Mouse (Mus musculus): ENCODE results near the gene Mlx. TPM values are rescaled to one million over a fixed set of nuclear protein-coding genes. Genes with fewer than 3 reads are reported as not detected.

Mlx gene
- polyA plus RNA-seq, 1 experiment from 2014 or later: 36.0 TPM

DNA sequence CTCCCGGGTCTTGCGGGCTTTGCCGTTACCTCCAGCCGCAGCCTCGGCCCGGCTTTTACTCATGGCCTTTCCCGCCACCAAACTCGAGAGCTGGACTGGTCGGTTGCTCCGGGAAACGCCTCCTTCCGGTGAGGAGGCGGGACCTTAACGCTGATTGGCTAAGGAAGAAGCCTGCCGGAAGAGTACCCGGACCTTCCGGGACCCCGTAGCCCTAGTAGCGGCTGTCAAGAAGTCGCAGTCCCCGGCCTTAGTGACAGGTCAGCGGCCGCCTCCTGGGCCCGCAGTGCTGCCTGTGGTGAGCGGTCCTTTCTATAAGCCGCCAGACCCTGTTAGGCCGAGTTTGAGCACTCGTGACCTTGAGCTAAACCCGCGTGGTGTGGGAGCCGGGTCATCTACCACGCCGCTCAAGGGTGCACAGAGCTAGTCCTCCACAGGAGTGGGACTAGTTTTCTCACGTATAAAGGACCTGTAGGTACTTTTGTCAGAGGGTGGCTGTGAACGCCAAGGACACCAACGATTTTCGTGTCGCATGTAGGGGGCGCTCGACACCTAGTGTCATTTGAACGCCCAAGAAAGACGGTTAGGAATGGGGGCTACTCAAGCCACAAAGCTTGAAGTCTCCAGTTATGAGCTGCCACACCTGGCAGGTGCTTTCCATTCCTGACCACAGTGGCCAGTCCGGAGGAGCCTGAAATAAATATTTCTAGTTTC lies 8.4 kb downstream of the Mlx start, which contains the start of gene Psmc3ip:
TSS of gene Psmc3ip (minus strand) at position 123 of the 711 bp plus-strand sequence.
- peaks cover 8% of the 10 kb centered on the region; the same call in 1 of the 2 replicates for H3K4me1 ChIP-seq (ENCODE audit: control insufficient read depth, insufficient read depth, low read length)
- H3K27me3 ChIP-seq (ENCODE audit: control insufficient read depth, insufficient read depth, low read length): no peaks in the 10 kb centered on the region
- H3K4me3 ChIP-seq (ENCODE audit: low read depth, low read length): peak within 1 kb of the TSS; percentile 76
- peak within 1 kb of the TSS; percentile 73 for H3K4me2 ChIP-seq
- peak within 1 kb of the TSS; percentile 96 for H3K27ac ChIP-seq (ENCODE audit: low read depth, low read length)
- peaks cover 43% of the 10 kb centered on the region for H3K36me3 ChIP-seq (ENCODE audit: control insufficient read depth, insufficient read depth, low read length)
- WGBS (ENCODE audit: insufficient replicate concordance): under 1% methylated on average over 43 of the region's 43 CpGs
- H3K9ac ChIP-seq (ENCODE audit: low read depth, low read length): peak within 1 kb of the TSS; percentile 83
- ATAC-seq (replicated peaks; ENCODE audit: insufficient number of reproducible peaks, low FRiP score, low TSS enrichment): peak; percentile 85
- H3K9me3 ChIP-seq (replicated peaks; ENCODE audit: control insufficient read depth, low read length): no peaks in the 10 kb centered on the region

DNA sequence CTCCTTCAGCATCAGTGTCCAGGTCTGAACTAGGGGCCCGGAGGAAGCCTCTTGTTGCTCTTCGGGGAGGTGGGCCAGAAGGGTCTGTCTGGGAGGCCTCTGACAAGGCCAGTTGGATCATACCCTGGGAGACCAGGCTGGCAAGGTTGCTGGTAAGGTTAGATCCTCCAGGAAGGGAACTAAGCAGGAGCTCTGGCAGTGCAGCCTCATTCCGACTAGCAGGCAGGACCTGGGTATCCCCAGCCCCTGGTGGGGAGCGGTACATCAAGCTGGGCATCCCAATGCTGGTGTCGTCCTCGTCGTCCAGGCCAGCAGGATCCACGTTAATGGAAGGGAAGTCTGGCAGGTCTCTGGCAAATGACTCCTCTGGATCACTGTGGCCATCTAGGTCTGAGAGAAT lies 11.2 kb downstream of the Mlx start:
- Histone ChIP-seq H3K4me2 (no peak overlapping the region), H3K27me3 (ENCODE audit: control insufficient read depth, insufficient read depth, low read length) (no peaks in the 10 kb centered on the region)

DNA sequence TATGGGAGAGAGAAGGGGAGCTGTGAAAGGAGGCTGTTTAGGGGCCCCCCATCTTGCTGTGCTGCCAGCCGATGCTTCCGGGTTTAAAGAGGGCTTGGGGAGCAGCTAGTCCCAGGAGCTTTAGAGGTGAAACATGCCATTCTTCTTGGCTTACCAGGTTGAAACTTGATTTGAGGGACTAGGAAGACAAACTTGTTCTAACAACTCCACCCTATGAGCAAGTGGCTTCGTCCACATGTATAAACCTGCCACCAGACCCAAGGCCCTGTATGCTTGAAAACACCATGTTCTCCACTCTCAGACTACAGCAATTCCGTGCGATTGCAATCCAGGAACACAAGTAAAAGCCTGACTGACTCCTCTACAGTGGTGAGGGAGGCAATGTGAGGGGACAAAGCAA lies 15.9 kb downstream of the Mlx start:
- no peak for ATAC-seq (replicated peaks; ENCODE audit: insufficient number of reproducible peaks, low FRiP score, low TSS enrichment)
- Histone ChIP-seq H3K36me3 (ENCODE audit: control insufficient read depth, insufficient read depth, low read length) (peaks cover 19% of the 10 kb centered on the region), H3K4me2 (no peak overlapping the region), H3K4me3 (ENCODE audit: low read depth, low read length) (no peak overlapping the region), H3K27ac (ENCODE audit: low read depth, low read length) (no peak overlapping the region), H3K4me1 (ENCODE audit: control insufficient read depth, insufficient read depth, low read length) (no peaks in the 10 kb centered on the region), H3K9ac (ENCODE audit: low read depth, low read length) (no peak overlapping the region), H3K27me3 (ENCODE audit: control insufficient read depth, insufficient read depth, low read length) (no peaks in the 10 kb centered on the region), H3K9me3 (replicated peaks; ENCODE audit: control insufficient read depth, low read length) (no peaks in the 10 kb centered on the region)
- 91% methylated on average over 5 of the region's 5 CpGs for WGBS (ENCODE audit: insufficient replicate concordance)

More for the DNA sequence above, 11.2 kb downstream of the Mlx start:
- Histone ChIP-seq H3K27ac (ENCODE audit: low read depth, low read length) (no peak overlapping the region), H3K4me1 (ENCODE audit: control insufficient read depth, insufficient read depth, low read length) (peaks cover 8% of the 10 kb centered on the region; the same call in 1 of the 2 replicates), H3K36me3 (ENCODE audit: control insufficient read depth, insufficient read depth, low read length) (peaks cover 26% of the 10 kb centered on the region), H3K9ac (ENCODE audit: low read depth, low read length) (no peak overlapping the region), H3K4me3 (ENCODE audit: low read depth, low read length) (no peak overlapping the region), H3K9me3 (replicated peaks; ENCODE audit: control insufficient read depth, low read length) (no peaks in the 10 kb centered on the region)
- WGBS (ENCODE audit: insufficient replicate concordance): 92% methylated on average over 8 of the region's 8 CpGs
- no peak for ATAC-seq (replicated peaks; ENCODE audit: insufficient number of reproducible peaks, low FRiP score, low TSS enrichment)

DNA sequence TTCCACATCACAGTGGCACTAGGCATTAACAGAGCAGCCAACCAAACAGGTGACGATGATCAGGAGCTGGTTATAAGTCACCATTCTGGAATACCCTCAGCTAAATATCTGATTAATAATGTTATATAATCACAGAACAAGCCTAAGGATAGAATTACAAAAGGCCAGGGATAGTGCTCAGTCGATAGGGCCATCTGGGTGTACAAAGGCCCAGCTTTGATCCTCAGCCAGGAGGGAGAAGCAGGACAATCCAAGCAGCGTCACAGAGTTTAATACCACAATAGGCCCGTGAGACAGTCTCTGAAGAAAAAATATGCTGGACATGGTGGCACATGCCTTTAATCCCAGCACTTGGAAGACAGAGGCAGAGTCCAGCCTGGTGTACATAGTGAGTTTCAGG lies 22.3 kb downstream of the Mlx start:
- Histone ChIP-seq H3K27ac (ENCODE audit: low read depth, low read length) (no peak overlapping the region), H3K4me2 (no peak overlapping the region), H3K27me3 (ENCODE audit: control insufficient read depth, insufficient read depth, low read length) (no peaks in the 10 kb centered on the region), H3K9me3 (replicated peaks; ENCODE audit: control insufficient read depth, low read length) (no peaks in the 10 kb centered on the region), H3K4me3 (ENCODE audit: low read depth, low read length) (no peak overlapping the region), H3K9ac (ENCODE audit: low read depth, low read length) (no peak overlapping the region), H3K36me3 (ENCODE audit: control insufficient read depth, insufficient read depth, low read length) (no peaks in the 10 kb centered on the region; the same call in 1 of the 2 replicates), H3K4me1 (ENCODE audit: control insufficient read depth, insufficient read depth, low read length) (no peaks in the 10 kb centered on the region)
- ATAC-seq (replicated peaks; ENCODE audit: insufficient number of reproducible peaks, low FRiP score, low TSS enrichment): no peak
- WGBS (ENCODE audit: insufficient replicate concordance): 89% methylated on average over 4 of the region's 4 CpGs

DNA sequence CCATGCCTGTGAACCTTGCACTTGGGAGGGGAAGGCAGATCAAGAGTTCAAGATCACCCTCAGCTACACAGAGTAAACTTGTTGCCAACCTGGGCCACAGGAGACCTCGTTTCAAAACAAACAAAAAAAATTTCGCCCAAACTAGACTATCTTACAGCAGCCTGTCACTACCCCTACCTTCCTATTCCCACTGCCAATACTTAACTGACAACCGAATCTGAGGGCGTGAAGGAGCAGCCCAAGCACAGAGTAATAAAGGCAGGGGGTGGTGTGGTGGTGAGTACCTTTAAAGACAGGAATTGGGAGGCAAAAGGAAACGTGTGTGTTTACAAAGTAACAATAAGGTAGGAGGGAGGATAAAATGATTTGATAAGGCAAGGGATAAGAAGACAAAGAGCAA lies 23.6 kb downstream of the Mlx start:
- H3K4me3 ChIP-seq (ENCODE audit: low read depth, low read length): no peak overlapping the region
- no peaks in the 10 kb centered on the region for H3K27me3 ChIP-seq (ENCODE audit: control insufficient read depth, insufficient read depth, low read length)
- H3K9me3 ChIP-seq (replicated peaks; ENCODE audit: control insufficient read depth, low read length): no peaks in the 10 kb centered on the region
- H3K9ac ChIP-seq (ENCODE audit: low read depth, low read length): no peak overlapping the region
- no peak for ATAC-seq (replicated peaks; ENCODE audit: insufficient number of reproducible peaks, low FRiP score, low TSS enrichment)
- no peaks in the 10 kb centered on the region; the same call in 1 of the 2 replicates for H3K36me3 ChIP-seq (ENCODE audit: control insufficient read depth, insufficient read depth, low read length)
- no peaks in the 10 kb centered on the region for H3K4me1 ChIP-seq (ENCODE audit: control insufficient read depth, insufficient read depth, low read length)
- no peak overlapping the region for H3K4me2 ChIP-seq
- no peak overlapping the region for H3K27ac ChIP-seq (ENCODE audit: low read depth, low read length)
- 58% methylated on average over 5 of the region's 5 CpGs for WGBS (ENCODE audit: insufficient replicate concordance)

DNA sequence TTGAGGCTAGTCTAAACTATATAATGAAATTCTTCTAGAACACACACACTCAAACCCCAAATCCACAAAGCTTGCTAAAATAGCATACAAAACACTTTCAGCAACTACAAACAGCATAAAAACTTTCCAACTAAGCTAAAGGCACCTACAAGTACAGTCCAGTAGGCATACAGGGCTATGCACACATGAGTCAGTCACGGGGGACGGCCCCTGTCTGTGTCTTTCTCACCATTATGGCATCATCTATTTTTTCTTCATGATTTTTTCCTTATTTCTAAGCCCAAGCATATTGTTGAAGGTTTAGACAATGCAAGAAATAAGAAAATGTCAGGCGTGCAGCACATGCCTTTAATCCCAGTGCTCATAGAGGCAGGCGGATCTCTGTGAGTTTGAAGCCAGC lies 24.1 kb downstream of the Mlx start:
- Histone ChIP-seq H3K27me3 (ENCODE audit: control insufficient read depth, insufficient read depth, low read length) (no peaks in the 10 kb centered on the region), H3K36me3 (ENCODE audit: control insufficient read depth, insufficient read depth, low read length) (no peaks in the 10 kb centered on the region; the same call in 1 of the 2 replicates), H3K9ac (ENCODE audit: low read depth, low read length) (no peak overlapping the region), H3K4me2 (no peak overlapping the region), H3K4me3 (ENCODE audit: low read depth, low read length) (no peak overlapping the region), H3K27ac (ENCODE audit: low read depth, low read length) (no peak overlapping the region), H3K4me1 (ENCODE audit: control insufficient read depth, insufficient read depth, low read length) (no peaks in the 10 kb centered on the region), H3K9me3 (replicated peaks; ENCODE audit: control insufficient read depth, low read length) (no peaks in the 10 kb centered on the region)
- 86% methylated on average over 4 of the region's 4 CpGs for WGBS (ENCODE audit: insufficient replicate concordance)
- no peak for ATAC-seq (replicated peaks; ENCODE audit: insufficient number of reproducible peaks, low FRiP score, low TSS enrichment)

DNA sequence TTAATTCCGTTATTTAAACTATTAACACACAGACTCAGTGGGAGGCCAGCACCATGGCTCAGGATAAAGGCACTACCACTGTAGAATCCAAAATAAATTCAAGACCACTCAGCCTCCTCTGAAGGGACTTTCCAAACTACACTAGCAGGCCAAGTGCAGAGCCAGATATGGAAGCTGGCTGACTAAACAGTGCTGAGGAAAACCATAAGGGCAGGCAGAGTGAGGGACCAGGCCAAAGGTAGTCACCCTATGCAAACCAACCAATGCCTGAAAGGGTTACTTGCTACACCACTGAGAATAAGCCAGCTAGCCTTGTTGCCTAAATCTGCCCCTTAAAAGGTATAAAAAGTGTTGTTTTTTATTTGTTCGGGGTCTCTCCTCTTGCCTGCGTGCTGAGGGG lies 25.1 kb downstream of the Mlx start:
- no peaks in the 10 kb centered on the region; the same call in 1 of the 2 replicates for H3K36me3 ChIP-seq (ENCODE audit: control insufficient read depth, insufficient read depth, low read length)
- H3K4me1 ChIP-seq (ENCODE audit: control insufficient read depth, insufficient read depth, low read length): no peaks in the 10 kb centered on the region
- no peaks in the 10 kb centered on the region for H3K27me3 ChIP-seq (ENCODE audit: control insufficient read depth, insufficient read depth, low read length)
- WGBS (ENCODE audit: insufficient replicate concordance): 90% methylated on average over 3 of the region's 3 CpGs
- H3K9me3 ChIP-seq (replicated peaks; ENCODE audit: control insufficient read depth, low read length): no peaks in the 10 kb centered on the region
- H3K27ac ChIP-seq (ENCODE audit: low read depth, low read length): no peak overlapping the region
- H3K4me2 ChIP-seq: no peak overlapping the region
- H3K9ac ChIP-seq (ENCODE audit: low read depth, low read length): no peak overlapping the region
- no peak for ATAC-seq (replicated peaks; ENCODE audit: insufficient number of reproducible peaks, low FRiP score, low TSS enrichment)
- H3K4me3 ChIP-seq (ENCODE audit: low read depth, low read length): no peak overlapping the region

DNA sequence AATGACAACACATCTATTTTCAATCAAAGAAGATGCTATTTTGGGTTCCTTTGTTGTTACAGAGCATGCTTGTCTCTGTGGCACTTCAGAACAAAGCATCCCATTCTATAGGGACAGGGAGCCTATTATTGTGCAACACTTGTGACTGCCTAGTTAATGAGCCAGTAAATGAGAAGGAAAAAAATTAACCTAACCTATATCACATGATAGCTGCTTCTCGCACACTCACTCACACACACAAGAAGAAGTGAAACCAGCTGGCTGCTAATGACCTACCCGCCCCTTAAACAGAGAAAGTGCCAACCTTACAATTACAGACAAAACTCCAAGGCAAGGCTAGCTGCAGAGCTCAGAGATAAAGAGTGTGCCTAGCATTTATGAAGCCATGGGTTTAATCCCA lies 28.5 kb downstream of the Mlx start:
- no peak overlapping the region for H3K9ac ChIP-seq (ENCODE audit: low read depth, low read length)
- no peaks in the 10 kb centered on the region; the same call in 1 of the 2 replicates for H3K36me3 ChIP-seq (ENCODE audit: control insufficient read depth, insufficient read depth, low read length)
- ATAC-seq (replicated peaks; ENCODE audit: insufficient number of reproducible peaks, low FRiP score, low TSS enrichment): no peak
- peaks cover 11% of the 10 kb centered on the region for H3K4me1 ChIP-seq (ENCODE audit: control insufficient read depth, insufficient read depth, low read length)
- no peak overlapping the region for H3K4me2 ChIP-seq
- 79% methylated on average over 2 of the region's 2 CpGs for WGBS (ENCODE audit: insufficient replicate concordance)
- no peak overlapping the region for H3K27ac ChIP-seq (ENCODE audit: low read depth, low read length)
- no peaks in the 10 kb centered on the region for H3K9me3 ChIP-seq (replicated peaks; ENCODE audit: control insufficient read depth, low read length)
- no peak overlapping the region for H3K4me3 ChIP-seq (ENCODE audit: low read depth, low read length)
- H3K27me3 ChIP-seq (ENCODE audit: control insufficient read depth, insufficient read depth, low read length): no peaks in the 10 kb centered on the region

DNA sequence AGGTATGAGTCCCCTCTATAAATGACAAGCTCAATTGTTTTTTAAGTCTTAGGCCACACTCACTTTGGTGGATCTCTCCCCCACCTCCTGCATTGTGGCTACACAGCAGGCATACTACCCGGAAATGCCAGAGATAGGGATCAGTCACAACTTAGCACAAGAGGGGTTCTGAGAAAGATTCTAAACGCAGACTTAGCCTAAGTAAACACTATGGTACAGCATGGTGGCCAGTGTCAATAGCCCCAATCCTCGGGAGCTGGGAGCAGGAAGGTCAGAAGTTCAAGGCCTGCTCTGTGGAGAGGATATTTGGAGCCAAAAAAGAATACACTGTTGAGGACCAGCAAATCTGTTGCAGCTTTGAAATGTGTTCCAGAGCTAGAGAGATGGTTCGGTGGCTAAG lies 31.0 kb downstream of the Mlx start:
- H3K36me3 ChIP-seq (ENCODE audit: control insufficient read depth, insufficient read depth, low read length): no peaks in the 10 kb centered on the region; the same call in 1 of the 2 replicates
- no peaks in the 10 kb centered on the region for H3K27me3 ChIP-seq (ENCODE audit: control insufficient read depth, insufficient read depth, low read length)
- no peaks in the 10 kb centered on the region for H3K9me3 ChIP-seq (replicated peaks; ENCODE audit: control insufficient read depth, low read length)
- 39% methylated on average over 4 of the region's 4 CpGs for WGBS (ENCODE audit: insufficient replicate concordance)
- peak overlapping the region; percentile 96 for H3K9ac ChIP-seq (ENCODE audit: low read depth, low read length)
- no peak for ATAC-seq (replicated peaks; ENCODE audit: insufficient number of reproducible peaks, low FRiP score, low TSS enrichment)
- H3K4me2 ChIP-seq: peak overlapping the region; percentile 91
- H3K27ac ChIP-seq (ENCODE audit: low read depth, low read length): no peak overlapping the region
- H3K4me1 ChIP-seq (ENCODE audit: control insufficient read depth, insufficient read depth, low read length): peaks cover 19% of the 10 kb centered on the region
- H3K4me3 ChIP-seq (ENCODE audit: low read depth, low read length): peak overlapping the region; percentile 97; the same call in 1 of the 2 replicates
